Mouse (Mus musculus): ENCODE data around the gene Clip2.

The Clip2 gene

GRCm38 (mm10) chr5:134541640-134542039, 10.6 kb downstream of the Clip2 start:
- Histone ChIP-seq H3K4me1 (replicated peaks; ENCODE audit: low read depth, low read length) (peaks cover 74% of the 10 kb centered on the region), H3K36me3 (ENCODE audit: insufficient read depth, low read length) (0 out of 2 replicates have a peak, but pooled peaks cover 3% of the 10 kb centered on the region), H3K27me3 (ENCODE audit: insufficient read depth, low read length) (no peaks in the 10 kb centered on the region), H3K4me3 (replicated peaks; ENCODE audit: low read length) (no peak overlapping the region), H3K9me3 (ENCODE audit: low read length) (0 out of 2 replicates have a peak, but pooled peaks cover 2% of the 10 kb centered on the region)
- TF ChIP-seq CTCF (conservative IDR thresholded peaks at IDR 0.05; ENCODE audit: low read length) (no peak), NANOG (IDR thresholded peaks at IDR 0.05; ENCODE audit: borderline replicate concordance, low read length) (no peak), POU5F1 (IDR thresholded peaks at IDR 0.05; ENCODE audit: borderline replicate concordance, low read length) (no peak)

GRCm38 (mm10) chr5:134540881-134541280, 11.4 kb downstream of the Clip2 start:
- peaks cover 76% of the 10 kb centered on the region for H3K4me1 ChIP-seq (replicated peaks; ENCODE audit: low read depth, low read length)
- H3K27me3 ChIP-seq (ENCODE audit: insufficient read depth, low read length), result no peaks in the 10 kb centered on the region
- TF ChIP-seq POU5F1 (IDR thresholded peaks at IDR 0.05; ENCODE audit: borderline replicate concordance, low read length) (no peak), NANOG (IDR thresholded peaks at IDR 0.05; ENCODE audit: borderline replicate concordance, low read length) (no peak), CTCF (conservative IDR thresholded peaks at IDR 0.05; ENCODE audit: low read length) (no peak)
- H3K9me3 ChIP-seq (ENCODE audit: low read length), result 0 out of 2 replicates have a peak, but pooled peaks cover 5% of the 10 kb centered on the region
- H3K36me3 ChIP-seq (ENCODE audit: insufficient read depth, low read length), result 0 out of 2 replicates have a peak, but pooled peaks cover 3% of the 10 kb centered on the region
- H3K4me3 ChIP-seq (replicated peaks; ENCODE audit: low read length), result no peak overlapping the region

GRCm38 (mm10) chr5:134539891-134540290, 12.3 kb downstream of the Clip2 start:
- H3K4me1 ChIP-seq (replicated peaks; ENCODE audit: low read depth, low read length), result peaks cover 81% of the 10 kb centered on the region
- 0 out of 2 replicates have a peak, but pooled peaks cover 3% of the 10 kb centered on the region for H3K36me3 ChIP-seq (ENCODE audit: insufficient read depth, low read length)
- TF ChIP-seq POU5F1 (IDR thresholded peaks at IDR 0.05; ENCODE audit: borderline replicate concordance, low read length) (no peak), CTCF (conservative IDR thresholded peaks at IDR 0.05; ENCODE audit: low read length) (no peak), NANOG (IDR thresholded peaks at IDR 0.05; ENCODE audit: borderline replicate concordance, low read length) (no peak)
- H3K9me3 ChIP-seq (ENCODE audit: low read length), result 0 out of 2 replicates have a peak, but pooled peaks cover 5% of the 10 kb centered on the region
- no peaks in the 10 kb centered on the region for H3K27me3 ChIP-seq (ENCODE audit: insufficient read depth, low read length)
- H3K4me3 ChIP-seq (replicated peaks; ENCODE audit: low read length), result no peak overlapping the region

GRCm38 (mm10) chr5:134536036-134536435, 16.2 kb downstream of the Clip2 start:
- Histone ChIP-seq H3K27me3 (ENCODE audit: insufficient read depth, low read length) (no peaks in the 10 kb centered on the region), H3K4me1 (replicated peaks; ENCODE audit: low read depth, low read length) (peaks cover 57% of the 10 kb centered on the region), H3K4me3 (replicated peaks; ENCODE audit: low read length) (no peak overlapping the region), H3K36me3 (ENCODE audit: insufficient read depth, low read length) (0 out of 2 replicates have a peak, but pooled peaks cover 3% of the 10 kb centered on the region), H3K9me3 (ENCODE audit: low read length) (0 out of 2 replicates have a peak, but pooled peaks cover 5% of the 10 kb centered on the region)
- TF ChIP-seq POU5F1 (IDR thresholded peaks at IDR 0.05; ENCODE audit: borderline replicate concordance, low read length), result no peak
- TF ChIP-seq NANOG (IDR thresholded peaks at IDR 0.05; ENCODE audit: borderline replicate concordance, low read length), result no peak
- no peak for TF ChIP-seq CTCF (conservative IDR thresholded peaks at IDR 0.05; ENCODE audit: low read length)

DNA sequence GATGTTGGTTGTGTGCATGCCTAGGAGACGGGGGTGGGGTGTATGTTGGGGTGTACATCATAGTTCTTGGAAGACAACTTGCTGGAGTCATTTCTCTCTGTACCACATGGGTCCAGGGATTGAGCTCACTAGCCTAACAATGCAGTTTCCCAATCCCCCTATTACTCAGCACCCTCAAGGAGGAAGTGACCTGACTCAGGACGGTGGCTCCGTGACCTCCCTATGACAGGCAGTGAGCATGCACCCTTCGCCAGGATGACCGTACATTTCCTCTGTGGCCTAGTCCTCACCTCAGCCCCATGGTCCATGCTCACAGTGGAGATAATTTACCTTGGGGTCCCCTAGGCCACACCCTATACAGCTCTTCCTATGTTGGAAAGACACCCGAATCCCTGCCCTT, 19.8 kb downstream of the Clip2 start:
- H3K4me3 ChIP-seq (replicated peaks; ENCODE audit: low read length), result no peak overlapping the region
- peaks cover 58% of the 10 kb centered on the region for H3K4me1 ChIP-seq (replicated peaks; ENCODE audit: low read depth, low read length)
- no peaks in the 10 kb centered on the region for H3K27me3 ChIP-seq (ENCODE audit: insufficient read depth, low read length)
- no peaks in the 10 kb centered on the region for H3K36me3 ChIP-seq (ENCODE audit: insufficient read depth, low read length)
- 0 out of 2 replicates have a peak, but pooled peaks cover 5% of the 10 kb centered on the region for H3K9me3 ChIP-seq (ENCODE audit: low read length)
- TF ChIP-seq POU5F1 (IDR thresholded peaks at IDR 0.05; ENCODE audit: borderline replicate concordance, low read length), result no peak
- no peak for TF ChIP-seq NANOG (IDR thresholded peaks at IDR 0.05; ENCODE audit: borderline replicate concordance, low read length)
- no peak for TF ChIP-seq CTCF (conservative IDR thresholded peaks at IDR 0.05; ENCODE audit: low read length)

- H3K27me3 ChIP-seq (ENCODE audit: insufficient read depth, low read length), result no peaks in the 10 kb centered on the region
- no peak overlapping the region for H3K4me3 ChIP-seq (replicated peaks; ENCODE audit: low read length)
- H3K4me1 ChIP-seq (replicated peaks; ENCODE audit: low read depth, low read length), result peaks cover 56% of the 10 kb centered on the region
- TF ChIP-seq POU5F1 (IDR thresholded peaks at IDR 0.05; ENCODE audit: borderline replicate concordance, low read length) (no peak), NANOG (IDR thresholded peaks at IDR 0.05; ENCODE audit: borderline replicate concordance, low read length) (no peak), CTCF (conservative IDR thresholded peaks at IDR 0.05; ENCODE audit: low read length) (no peak)
- H3K9me3 ChIP-seq (ENCODE audit: low read length), result 0 out of 2 replicates have a peak, but pooled peaks cover 3% of the 10 kb centered on the region
- H3K36me3 ChIP-seq (ENCODE audit: insufficient read depth, low read length), result no peaks in the 10 kb centered on the region
Measured at GRCm38 (mm10) chr5:134531585-134531984, 20.6 kb downstream of the Clip2 start.

- no peaks in the 10 kb centered on the region for H3K36me3 ChIP-seq (ENCODE audit: insufficient read depth, low read length)
- no peaks in the 10 kb centered on the region for H3K9me3 ChIP-seq (ENCODE audit: low read length)
- no peak overlapping the region for H3K4me3 ChIP-seq (replicated peaks; ENCODE audit: low read length)
- TF ChIP-seq NANOG (IDR thresholded peaks at IDR 0.05; ENCODE audit: borderline replicate concordance, low read length) (no peak), POU5F1 (IDR thresholded peaks at IDR 0.05; ENCODE audit: borderline replicate concordance, low read length) (no peak), CTCF (conservative IDR thresholded peaks at IDR 0.05; ENCODE audit: low read length) (no peak)
- no peaks in the 10 kb centered on the region for H3K27me3 ChIP-seq (ENCODE audit: insufficient read depth, low read length)
- peaks cover 59% of the 10 kb centered on the region for H3K4me1 ChIP-seq (replicated peaks; ENCODE audit: low read depth, low read length)
Measured at GRCm38 (mm10) chr5:134530830-134531229, 21.4 kb downstream of the Clip2 start.

DNA sequence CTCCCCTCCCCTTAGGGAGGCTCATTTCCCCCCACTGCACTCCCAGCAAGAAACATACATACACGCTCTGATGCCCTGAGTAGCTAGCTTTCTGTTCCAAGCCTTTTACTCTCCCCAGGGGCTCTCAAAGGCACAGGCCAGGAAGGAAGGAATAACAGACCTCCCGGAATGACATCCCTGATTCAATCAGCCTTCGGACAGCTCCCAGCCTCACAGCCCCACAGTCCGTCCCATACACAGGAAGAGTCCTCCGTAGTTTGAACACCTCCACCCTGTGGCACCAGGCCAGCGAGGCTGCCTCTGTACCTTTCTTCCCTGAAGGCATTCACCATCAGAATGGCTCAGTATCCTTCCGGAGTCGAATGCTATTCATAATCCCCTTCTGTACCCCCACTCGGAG, 23.7 kb downstream of the Clip2 start:
- no peaks in the 10 kb centered on the region for H3K36me3 ChIP-seq (ENCODE audit: insufficient read depth, low read length)
- H3K9me3 ChIP-seq (ENCODE audit: low read length), result no peaks in the 10 kb centered on the region
- H3K4me3 ChIP-seq (replicated peaks; ENCODE audit: low read length), result peak overlapping the region; percentile 65
- H3K4me1 ChIP-seq (replicated peaks; ENCODE audit: low read depth, low read length), result peaks cover 52% of the 10 kb centered on the region
- H3K27me3 ChIP-seq (ENCODE audit: insufficient read depth, low read length), result peaks cover 4% of the 10 kb centered on the region
- TF ChIP-seq NANOG (IDR thresholded peaks at IDR 0.05; ENCODE audit: borderline replicate concordance, low read length) (no peak), POU5F1 (IDR thresholded peaks at IDR 0.05; ENCODE audit: borderline replicate concordance, low read length) (no peak)

All from E14TG2a.4 (cell line).